Mouse (Mus musculus) E14TG2a.4 (cell line): Measurements from ENCODE around the gene Art1.

Source experiments
- H3K27me3 ChIP-seq: 2 replicates; pipeline ENCODE4 v1.6.1; 2014; ENCODE audit warnings: low read length, control low read depth; ENCODE audit not compliant: insufficient read depth
- H3K36me3 ChIP-seq: 2 replicates; pipeline ENCODE4 v1.6.1; 2014; ENCODE audit warnings: low read length, control low read depth; ENCODE audit not compliant: insufficient read depth
- H3K4me1 ChIP-seq: replicated peaks from 2 replicates; pipeline ENCODE4 v1.6.1; 2014; ENCODE audit warnings: low read depth, low read length, control low read depth
- H3K4me3 ChIP-seq: replicated peaks from 2 replicates; pipeline ENCODE4 v1.5.1; 2014; ENCODE audit warnings: mild to moderate bottlenecking, low read length
- H3K9me3 ChIP-seq: 2 replicates; pipeline ENCODE4 v1.6.1; 2014; ENCODE audit warnings: low read length, control low read depth
- CTCF ChIP-seq: conservative IDR thresholded peaks from 2 replicates; pipeline ENCODE4 v1.5.1; 2014; ENCODE audit warnings: low read length
- NANOG ChIP-seq: IDR thresholded peaks from 2 replicates; pipeline ENCODE4 v1.6.1; 2014; ENCODE audit warnings: borderline replicate concordance, low read length, mixed read lengths
- POU5F1 ChIP-seq: IDR thresholded peaks from 2 replicates; pipeline ENCODE4 v1.6.1; 2014; ENCODE audit warnings: low read length, borderline replicate concordance

The Art1 gene

GRCm38 (mm10) chr7:102101487-102101886 lies at the start of gene Art1:
Gene Art1, plus strand, starts transcription at chr7:102101743.
- Histone ChIP-seq H3K36me3 (no peaks in the 10 kb centered on the region), H3K4me1 (peaks cover 52% of the 10 kb centered on the region), H3K27me3 (peaks cover 40% of the 10 kb centered on the region), H3K9me3 (no peaks in the 10 kb centered on the region), H3K4me3 (peak within 1 kb of the TSS; percentile 71)
- TF ChIP-seq NANOG (no peak), POU5F1 (no peak), CTCF (no peak)

GRCm38 (mm10) chr7:102061353-102061752 lies 40.2 kb upstream of the Art1 start:
- Histone ChIP-seq H3K4me1 (peaks cover 30% of the 10 kb centered on the region), H3K9me3 (no peaks in the 10 kb centered on the region), H3K4me3 (no peak overlapping the region), H3K27me3 (no peaks in the 10 kb centered on the region), H3K36me3 (peaks cover 40% of the 10 kb centered on the region)
- TF ChIP-seq CTCF (no peak), POU5F1 (no peak), NANOG (no peak)

- Histone ChIP-seq H3K36me3 (peaks cover 33% of the 10 kb centered on the region), H3K9me3 (no peaks in the 10 kb centered on the region), H3K4me3 (no peak overlapping the region), H3K4me1 (peaks cover 36% of the 10 kb centered on the region), H3K27me3 (no peaks in the 10 kb centered on the region)
- TF ChIP-seq POU5F1 (no peak), NANOG (no peak), CTCF (no peak)
Measured at GRCm38 (mm10) chr7:102062203-102062602, 39.3 kb upstream of the Art1 start.

- TF ChIP-seq NANOG, result no peak
- TF ChIP-seq CTCF, result no peak
- TF ChIP-seq POU5F1, result no peak
- no peaks in the 10 kb centered on the region for H3K27me3 ChIP-seq
Measured at GRCm38 (mm10) chr7:102063891-102064290, 37.7 kb upstream of the Art1 start.

GRCm38 (mm10) chr7:102064655-102065045 lies 36.9 kb upstream of the Art1 start:
- no peak for TF ChIP-seq CTCF
- no peak for TF ChIP-seq NANOG
- no peak for TF ChIP-seq POU5F1
- Histone ChIP-seq H3K9me3 (no peaks in the 10 kb centered on the region), H3K27me3 (no peaks in the 10 kb centered on the region), H3K4me1 (peaks cover 38% of the 10 kb centered on the region), H3K36me3 (peaks cover 28% of the 10 kb centered on the region), H3K4me3 (peak overlapping the region; percentile 87)

More at GRCm38 (mm10) chr7:102063891-102064290, 37.7 kb upstream of the Art1 start:
- peaks cover 38% of the 10 kb centered on the region for H3K4me1 ChIP-seq
- H3K4me3 ChIP-seq, result peak overlapping the region; percentile 87
- no peaks in the 10 kb centered on the region for H3K9me3 ChIP-seq
- H3K36me3 ChIP-seq, result peaks cover 30% of the 10 kb centered on the region

- peaks cover 29% of the 10 kb centered on the region for H3K36me3 ChIP-seq
- no peaks in the 10 kb centered on the region for H3K9me3 ChIP-seq
- TF ChIP-seq CTCF (no peak), NANOG (no peak), POU5F1 (no peak)
- peak within 1 kb of the TSS; percentile 87 for H3K4me3 ChIP-seq
- H3K27me3 ChIP-seq, result no peaks in the 10 kb centered on the region
- peaks cover 38% of the 10 kb centered on the region for H3K4me1 ChIP-seq
Measured at GRCm38 (mm10) chr7:102065046-102065891, 36.3 kb upstream of the Art1 start, which contains the start of the genes Rnf121, Xndc1 and Xntrpc. Gene Rnf121, minus strand, starts transcription at chr7:102065469. Gene Xndc1, plus strand, starts transcription at chr7:102065511. Gene Xntrpc, plus strand, starts transcription at chr7:102065713.

GRCm38 (mm10) chr7:102066363-102066762 lies 35.2 kb upstream of the Art1 start:
- H3K4me3 ChIP-seq, result peak overlapping the region; percentile 87
- TF ChIP-seq NANOG (no peak), POU5F1 (no peak), CTCF (no peak)
- no peaks in the 10 kb centered on the region for H3K9me3 ChIP-seq
- peaks cover 38% of the 10 kb centered on the region for H3K4me1 ChIP-seq
- no peaks in the 10 kb centered on the region for H3K27me3 ChIP-seq
- H3K36me3 ChIP-seq, result peaks cover 37% of the 10 kb centered on the region

- Histone ChIP-seq H3K4me3 (no peak overlapping the region), H3K36me3 (peaks cover 92% of the 10 kb centered on the region), H3K27me3 (no peaks in the 10 kb centered on the region), H3K4me1 (no peaks in the 10 kb centered on the region; the same call in none of the 2 replicates), H3K9me3 (no peaks in the 10 kb centered on the region)
- TF ChIP-seq CTCF (peak; percentile 59), POU5F1 (no peak)
Measured at GRCm38 (mm10) chr7:102076714-102077296, 24.7 kb upstream of the Art1 start.
